Mouse (Mus musculus) forebrain, embryonic 11.5 days (tissue): ENCODE results near the gene Rhbdf2. TPM values are rescaled to one million over a fixed set of nuclear protein-coding genes. Genes with fewer than 3 reads are reported as not detected.

ENCODE experiments used
- ATAC-seq: fragments of 200-750 bp; cut with Nextera tagmentation; replicated peaks from 2 replicates; pipeline ENCODE4 v1.8.0; 2017; ENCODE audit warnings: moderate TSS enrichment; ENCODE audit not compliant: low FRiP score
- DNase-seq: peaks from one replicate; pipeline ENCODE4 v3.0.0-alpha.2; 2017; ENCODE audit warnings: low spot score
- H3K27ac ChIP-seq: fragments of 300-500 bp; sonication (generic); 2 replicates; pipeline ENCODE4 v1.5.1; 2014; ENCODE audit warnings: low read depth, low read length
- H3K27me3 ChIP-seq: fragments of 300-500 bp; sonication (generic); 2 replicates; pipeline ENCODE4 v1.6.1; 2014; ENCODE audit warnings: mild to moderate bottlenecking, low read length, mixed read lengths; ENCODE audit not compliant: control insufficient read depth, insufficient read depth
- H3K36me3 ChIP-seq: fragments of 300-500 bp; sonication (generic); 2 replicates; pipeline ENCODE4 v1.6.1; 2014; ENCODE audit warnings: mild to moderate bottlenecking, low read length, moderate library complexity, mixed read lengths; ENCODE audit not compliant: control insufficient read depth, insufficient read depth
- H3K4me1 ChIP-seq: fragments of 300-500 bp; sonication (generic); replicated peaks from 2 replicates; pipeline ENCODE4 v1.6.1; 2014; ENCODE audit warnings: low read length, mixed read lengths; ENCODE audit not compliant: control insufficient read depth, insufficient read depth
- H3K4me2 ChIP-seq: fragments of 300-500 bp; sonication (generic); 2 replicates; pipeline ENCODE4 v1.6.1; 2014; ENCODE audit warnings: low read depth, mild to moderate bottlenecking, low read length, moderate library complexity, mixed read lengths; ENCODE audit not compliant: severe bottlenecking
- H3K4me3 ChIP-seq: fragments of 300-500 bp; sonication (generic); 2 replicates; pipeline ENCODE4 v1.5.1; 2014; ENCODE audit warnings: low read depth, low read length
- H3K9ac ChIP-seq: fragments of 300-500 bp; sonication (generic); 2 replicates; pipeline ENCODE4 v1.6.1; 2014; ENCODE audit warnings: low read length
- H3K9me3 ChIP-seq: fragments of 300-500 bp; sonication (generic); 2 replicates; pipeline ENCODE4 v1.6.1; 2016; ENCODE audit warnings: low read length, mixed read lengths; ENCODE audit not compliant: control insufficient read depth
- WGBS: fragments of 180-500 bp; shearing (Covaris S2); extraction: QIAGEN DNeasy Blood & Tissue Kit; methylation state at CpG from one replicate; pipeline ENCODE4 v1.1.7; 2014; 5-methylcytosine and 5-hydroxymethylcytosine counted together
- polyA plus RNA-seq: library from polyadenylated mRNA; unstranded; fragments of >200 nt; fragmentation: Nextera tagmentation; extraction: Ambion mirVana; gene quantifications from 2 replicates; pipeline ENCODE4 v1.2.1, GENCODE M21; 2014

Gene Rhbdf2
- polyA plus RNA-seq, 1 experiment from 2014 or later, result 2.7 TPM

GRCm38 (mm10) chr11:116574982-116575381 is 51.8 kb downstream of the Rhbdf2 start:
- Histone ChIP-seq H3K27me3 (no peaks in the 10 kb centered on the region), H3K4me3 (no peak overlapping the region), H3K27ac (no peak overlapping the region), H3K4me2 (no peak overlapping the region), H3K4me1 (peaks cover 8% of the 10 kb centered on the region; the same call in 1 of the 2 replicates), H3K36me3 (no peaks in the 10 kb centered on the region), H3K9me3 (no peaks in the 10 kb centered on the region), H3K9ac (no peak overlapping the region)
- no peak for ATAC-seq
- 81% methylated on average over 6 of the region's 6 CpGs for WGBS
- DNase-seq, result no peak

GRCm38 (mm10) chr11:116574486-116574885 is 52.3 kb downstream of the Rhbdf2 start:
- Histone ChIP-seq H3K9ac (no peak overlapping the region; the same call in 1 of the 2 replicates), H3K27ac (no peak overlapping the region), H3K4me1 (peaks cover 8% of the 10 kb centered on the region; the same call in 1 of the 2 replicates), H3K9me3 (no peaks in the 10 kb centered on the region), H3K36me3 (no peaks in the 10 kb centered on the region), H3K4me3 (no peak overlapping the region), H3K4me2 (no peak overlapping the region), H3K27me3 (no peaks in the 10 kb centered on the region)
- no peak for DNase-seq
- 71% methylated on average over 6 of the region's 6 CpGs for whole genome bisulfite sequencing
- ATAC-seq, result no peak

- H3K27me3 ChIP-seq, result no peaks in the 10 kb centered on the region
- H3K27ac ChIP-seq, result no peak overlapping the region
- H3K9me3 ChIP-seq, result no peaks in the 10 kb centered on the region
- DNase-seq, result no peak
- ATAC-seq, result no peak
- no peak overlapping the region for H3K4me3 ChIP-seq
- H3K36me3 ChIP-seq, result no peaks in the 10 kb centered on the region
- H3K9ac ChIP-seq, result no peak overlapping the region
- peaks cover 8% of the 10 kb centered on the region; the same call in 1 of the 2 replicates for H3K4me1 ChIP-seq
- WGBS, result 68% methylated on average over 12 of the region's 12 CpGs
- no peak overlapping the region for H3K4me2 ChIP-seq
Measured at GRCm38 (mm10) chr11:116572756-116573543, 53.9 kb downstream of the Rhbdf2 start.

- no peak overlapping the region for H3K4me3 ChIP-seq
- no peak overlapping the region for H3K27ac ChIP-seq
- ATAC-seq (no peak), DNase-seq (no peak)
- peaks cover 8% of the 10 kb centered on the region; the same call in 1 of the 2 replicates for H3K4me1 ChIP-seq
- H3K27me3 ChIP-seq, result no peaks in the 10 kb centered on the region
- no peaks in the 10 kb centered on the region for H3K9me3 ChIP-seq
- no peak overlapping the region for H3K9ac ChIP-seq
- 89% methylated on average over 19 of the region's 19 CpGs for WGBS
- no peaks in the 10 kb centered on the region for H3K36me3 ChIP-seq
- no peak overlapping the region for H3K4me2 ChIP-seq
Measured at GRCm38 (mm10) chr11:116571767-116572679, 54.8 kb downstream of the Rhbdf2 start.

- Histone ChIP-seq H3K27ac (no peak overlapping the region), H3K4me2 (no peak overlapping the region), H3K36me3 (no peaks in the 10 kb centered on the region), H3K4me1 (peaks cover 8% of the 10 kb centered on the region; the same call in 1 of the 2 replicates), H3K4me3 (no peak overlapping the region), H3K9me3 (no peaks in the 10 kb centered on the region), H3K27me3 (no peaks in the 10 kb centered on the region), H3K9ac (no peak overlapping the region)
- WGBS, result 92% methylated on average over 7 of the region's 7 CpGs
- no peak for DNase-seq
- ATAC-seq, result no peak
Measured at GRCm38 (mm10) chr11:116570821-116571220, 56.0 kb downstream of the Rhbdf2 start.

GRCm38 (mm10) chr11:116567531-116567930 is 59.3 kb downstream of the Rhbdf2 start:
- WGBS, result 92% methylated on average over 8 of the region's 8 CpGs
- DNase-seq (no peak), ATAC-seq (no peak)
- no peaks in the 10 kb centered on the region for H3K4me1 ChIP-seq
- no peaks in the 10 kb centered on the region for H3K27me3 ChIP-seq
- H3K9me3 ChIP-seq, result no peaks in the 10 kb centered on the region
- H3K4me2 ChIP-seq, result no peak overlapping the region
- H3K36me3 ChIP-seq, result no peaks in the 10 kb centered on the region
- no peak overlapping the region for H3K9ac ChIP-seq
- H3K4me3 ChIP-seq, result no peak overlapping the region
- no peak overlapping the region for H3K27ac ChIP-seq

GRCm38 (mm10) chr11:116565283-116566041 is 61.4 kb downstream of the Rhbdf2 start:
- Histone ChIP-seq H3K27ac (no peak overlapping the region), H3K27me3 (no peaks in the 10 kb centered on the region), H3K4me3 (no peak overlapping the region), H3K36me3 (no peaks in the 10 kb centered on the region), H3K9ac (no peak overlapping the region), H3K4me2 (no peak overlapping the region), H3K9me3 (no peaks in the 10 kb centered on the region), H3K4me1 (no peaks in the 10 kb centered on the region)
- no peak for ATAC-seq
- WGBS, result 85% methylated on average over 7 of the region's 7 CpGs
- DNase-seq, result no peak

GRCm38 (mm10) chr11:116556308-116556707 is 70.5 kb downstream of the Rhbdf2 start:
- Histone ChIP-seq H3K9ac (no peak overlapping the region; the same call in 1 of the 2 replicates), H3K27me3 (no peaks in the 10 kb centered on the region), H3K4me1 (no peaks in the 10 kb centered on the region), H3K4me3 (no peak overlapping the region), H3K36me3 (no peaks in the 10 kb centered on the region), H3K4me2 (no peak overlapping the region), H3K27ac (no peak overlapping the region), H3K9me3 (no peaks in the 10 kb centered on the region)
- WGBS, result 75% methylated on average over 6 of the region's 6 CpGs
- ATAC-seq (no peak), DNase-seq (no peak)
